Mouse (Mus musculus): Measurements from ENCODE around the gene Cntn4. TPM values are rescaled to one million over a fixed set of nuclear protein-coding genes. Genes with fewer than 3 reads are reported as not detected.

The Cntn4 gene
- polyA plus RNA-seq, 1 experiment from 2014 or later: 0.72 TPM

- Histone ChIP-seq H3K4me2 (replicated peaks; ENCODE audit: low read depth) (no peak overlapping the region), H3K9ac (ENCODE audit: low read length) (no peak overlapping the region), H3K4me1 (replicated peaks; ENCODE audit: control insufficient read depth, insufficient read depth) (no peaks in the 10 kb centered on the region), H3K27me3 (ENCODE audit: control insufficient read depth, insufficient read depth, low read length) (no peaks in the 10 kb centered on the region), H3K4me3 (ENCODE audit: low read depth, low read length) (no peak overlapping the region), H3K9me3 (ENCODE audit: control insufficient read depth, low read length) (no peaks in the 10 kb centered on the region), H3K27ac (replicated peaks) (no peak overlapping the region), H3K36me3 (ENCODE audit: control insufficient read depth, insufficient read depth, low read length) (no peaks in the 10 kb centered on the region)
- WGBS: 36% methylated on average over 3 of the region's 3 CpGs
- no peak for TF ChIP-seq CTCF (IDR thresholded peaks at IDR 0.05; ENCODE audit: low read depth)
- no peak for TF ChIP-seq EP300 (optimal IDR thresholded peaks at IDR 0.05)
- ATAC-seq (ENCODE audit: low FRiP score, low TSS enrichment) (no peak), DNase-seq (ENCODE audit: low spot score) (no peak)
These were observed 1028.1 kb downstream of the Cntn4 start for GRCm38 (mm10) chr6:106705506-106706035.

- Histone ChIP-seq H3K27ac (replicated peaks) (no peak overlapping the region), H3K9me3 (ENCODE audit: control insufficient read depth, low read length) (no peaks in the 10 kb centered on the region), H3K4me1 (replicated peaks; ENCODE audit: control insufficient read depth, insufficient read depth) (no peaks in the 10 kb centered on the region), H3K36me3 (ENCODE audit: control insufficient read depth, insufficient read depth, low read length) (no peaks in the 10 kb centered on the region), H3K4me2 (replicated peaks; ENCODE audit: low read depth) (no peak overlapping the region), H3K4me3 (ENCODE audit: low read depth, low read length) (no peak overlapping the region), H3K9ac (ENCODE audit: low read length) (no peak overlapping the region), H3K27me3 (ENCODE audit: control insufficient read depth, insufficient read depth, low read length) (no peaks in the 10 kb centered on the region)
- TF ChIP-seq CTCF (IDR thresholded peaks at IDR 0.05; ENCODE audit: low read depth) (no peak), EP300 (optimal IDR thresholded peaks at IDR 0.05) (no peak)
- DNase-seq (ENCODE audit: low spot score): no peak
- ATAC-seq (ENCODE audit: low FRiP score, low TSS enrichment): no peak
- 80% methylated on average over 4 of the region's 4 CpGs for WGBS
These were observed 1048.2 kb downstream of the Cntn4 start for GRCm38 (mm10) chr6:106725642-106726041.

GRCm38 (mm10) chr6:106726078-106726477 lies 1048.6 kb downstream of the Cntn4 start:
- DNase-seq (ENCODE audit: low spot score) (no peak), ATAC-seq (ENCODE audit: low FRiP score, low TSS enrichment) (no peak)
- H3K36me3 ChIP-seq (ENCODE audit: control insufficient read depth, insufficient read depth, low read length): no peaks in the 10 kb centered on the region
- TF ChIP-seq EP300 (optimal IDR thresholded peaks at IDR 0.05) (no peak), CTCF (IDR thresholded peaks at IDR 0.05; ENCODE audit: low read depth) (no peak)
- no peak overlapping the region for H3K4me3 ChIP-seq (ENCODE audit: low read depth, low read length)
- H3K27ac ChIP-seq (replicated peaks): no peak overlapping the region
- no peaks in the 10 kb centered on the region for H3K9me3 ChIP-seq (ENCODE audit: control insufficient read depth, low read length)
- no peaks in the 10 kb centered on the region for H3K27me3 ChIP-seq (ENCODE audit: control insufficient read depth, insufficient read depth, low read length)
- no peak overlapping the region for H3K4me2 ChIP-seq (replicated peaks; ENCODE audit: low read depth)
- WGBS: 71% methylated on average over 6 of the region's 6 CpGs
- no peak overlapping the region for H3K9ac ChIP-seq (ENCODE audit: low read length)
- H3K4me1 ChIP-seq (replicated peaks; ENCODE audit: control insufficient read depth, insufficient read depth): no peaks in the 10 kb centered on the region

- no peak for TF ChIP-seq CTCF (IDR thresholded peaks at IDR 0.05; ENCODE audit: low read depth)
- no peak for TF ChIP-seq EP300 (optimal IDR thresholded peaks at IDR 0.05)
- no peak overlapping the region for H3K4me3 ChIP-seq (ENCODE audit: low read depth, low read length)
- no peaks in the 10 kb centered on the region for H3K4me1 ChIP-seq (replicated peaks; ENCODE audit: control insufficient read depth, insufficient read depth)
- H3K36me3 ChIP-seq (ENCODE audit: control insufficient read depth, insufficient read depth, low read length): no peaks in the 10 kb centered on the region
- no peak overlapping the region for H3K9ac ChIP-seq (ENCODE audit: low read length)
- DNase-seq (ENCODE audit: low spot score) (no peak), ATAC-seq (ENCODE audit: low FRiP score, low TSS enrichment) (no peak)
- WGBS: 74% methylated on average over 1 of the region's 1 CpGs
- no peak overlapping the region for H3K4me2 ChIP-seq (replicated peaks; ENCODE audit: low read depth)
- no peaks in the 10 kb centered on the region for H3K9me3 ChIP-seq (ENCODE audit: control insufficient read depth, low read length)
- H3K27ac ChIP-seq (replicated peaks): no peak overlapping the region
- no peaks in the 10 kb centered on the region for H3K27me3 ChIP-seq (ENCODE audit: control insufficient read depth, insufficient read depth, low read length)
These were observed 1050.2 kb downstream of the Cntn4 start for GRCm38 (mm10) chr6:106727703-106728102.

- Histone ChIP-seq H3K9me3 (ENCODE audit: control insufficient read depth, low read length) (no peaks in the 10 kb centered on the region), H3K27me3 (ENCODE audit: control insufficient read depth, insufficient read depth, low read length) (no peaks in the 10 kb centered on the region), H3K4me2 (replicated peaks; ENCODE audit: low read depth) (no peak overlapping the region), H3K9ac (ENCODE audit: low read length) (no peak overlapping the region), H3K4me1 (replicated peaks; ENCODE audit: control insufficient read depth, insufficient read depth) (no peaks in the 10 kb centered on the region), H3K4me3 (ENCODE audit: low read depth, low read length) (no peak overlapping the region), H3K36me3 (ENCODE audit: control insufficient read depth, insufficient read depth, low read length) (no peaks in the 10 kb centered on the region), H3K27ac (replicated peaks) (no peak overlapping the region)
- ATAC-seq (ENCODE audit: low FRiP score, low TSS enrichment) (no peak), DNase-seq (ENCODE audit: low spot score) (peak; percentile 16)
- 62% methylated on average over 4 of the region's 4 CpGs for WGBS
- no peak for TF ChIP-seq CTCF (IDR thresholded peaks at IDR 0.05; ENCODE audit: low read depth)
- no peak for TF ChIP-seq EP300 (optimal IDR thresholded peaks at IDR 0.05)
These were observed 1052.3 kb downstream of the Cntn4 start for GRCm38 (mm10) chr6:106729682-106730314.

- Histone ChIP-seq H3K4me3 (ENCODE audit: low read depth, low read length) (no peak overlapping the region), H3K9ac (ENCODE audit: low read length) (no peak overlapping the region), H3K27ac (replicated peaks) (no peak overlapping the region), H3K27me3 (ENCODE audit: control insufficient read depth, insufficient read depth, low read length) (no peaks in the 10 kb centered on the region), H3K36me3 (ENCODE audit: control insufficient read depth, insufficient read depth, low read length) (no peaks in the 10 kb centered on the region), H3K4me2 (replicated peaks; ENCODE audit: low read depth) (no peak overlapping the region), H3K9me3 (ENCODE audit: control insufficient read depth, low read length) (no peaks in the 10 kb centered on the region), H3K4me1 (replicated peaks; ENCODE audit: control insufficient read depth, insufficient read depth) (no peaks in the 10 kb centered on the region)
- 78% methylated on average over 4 of the region's 4 CpGs for WGBS
- DNase-seq (ENCODE audit: low spot score) (no peak), ATAC-seq (ENCODE audit: low FRiP score, low TSS enrichment) (no peak)
- TF ChIP-seq CTCF (IDR thresholded peaks at IDR 0.05; ENCODE audit: low read depth): no peak
- no peak for TF ChIP-seq EP300 (optimal IDR thresholded peaks at IDR 0.05)
These were observed 1055.1 kb downstream of the Cntn4 start for GRCm38 (mm10) chr6:106732563-106732962.
